Mouse (Mus musculus) left cerebral cortex, postnatal 10 days (tissue): ENCODE data around the gene Yes1. TPM values are rescaled to one million over a fixed set of nuclear protein-coding genes. Genes with fewer than 3 reads are reported as not detected.
"Not testable (repeated sequence)": the region's sequence is repeated elsewhere in the genome, so short reads cannot be mapped to it uniquely, and the experiment has no call there.

Experiments used
- DNase-seq, 2 experiments: peaks; one replicate each; pipeline ENCODE4 v3.0.0; 2021 to 2022; ENCODE audit warnings: low spot score in 2 of 2, mixed read lengths in 1 of 2; ENCODE audit errors: extremely low spot score in 1 of 2
- intact Hi-C: fragments of 180-260 bp; cut with DNase I; formaldehyde crosslinking; loops from one replicate; pipeline ENCODE4 v1.15.1; 2025
- total RNA-seq, 2 experiments: library from RNA; stranded (reverse); gene quantifications; 2 replicates each; pipeline ENCODE4 v1.2.3; 2021

Yes1 gene
- total RNA-seq, 2 experiments from 2014 or later, result 14.8 to 17.2 TPM

DNA sequence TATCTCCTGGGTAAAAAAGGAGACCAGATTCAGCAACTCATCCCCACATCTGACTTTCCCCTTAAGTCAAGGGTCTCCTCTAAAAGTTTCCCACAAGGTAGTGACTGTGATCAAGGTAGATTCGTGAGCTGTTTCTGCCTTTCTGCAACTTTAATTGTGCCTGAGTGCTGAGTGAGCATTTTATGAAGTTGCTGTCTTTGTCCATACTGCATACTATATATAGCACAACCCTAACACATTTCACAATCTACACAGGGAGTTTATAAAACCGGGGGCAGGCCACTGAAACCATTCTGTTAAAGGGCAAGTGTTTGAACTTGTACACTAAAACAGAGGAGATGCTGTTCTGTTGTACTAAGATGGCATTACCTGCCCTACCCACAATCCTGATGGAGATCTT, 82.4 kb downstream of the Yes1 start:
- intact Hi-C loops, result no loop called here
- no peak for DNase-seq

DNA sequence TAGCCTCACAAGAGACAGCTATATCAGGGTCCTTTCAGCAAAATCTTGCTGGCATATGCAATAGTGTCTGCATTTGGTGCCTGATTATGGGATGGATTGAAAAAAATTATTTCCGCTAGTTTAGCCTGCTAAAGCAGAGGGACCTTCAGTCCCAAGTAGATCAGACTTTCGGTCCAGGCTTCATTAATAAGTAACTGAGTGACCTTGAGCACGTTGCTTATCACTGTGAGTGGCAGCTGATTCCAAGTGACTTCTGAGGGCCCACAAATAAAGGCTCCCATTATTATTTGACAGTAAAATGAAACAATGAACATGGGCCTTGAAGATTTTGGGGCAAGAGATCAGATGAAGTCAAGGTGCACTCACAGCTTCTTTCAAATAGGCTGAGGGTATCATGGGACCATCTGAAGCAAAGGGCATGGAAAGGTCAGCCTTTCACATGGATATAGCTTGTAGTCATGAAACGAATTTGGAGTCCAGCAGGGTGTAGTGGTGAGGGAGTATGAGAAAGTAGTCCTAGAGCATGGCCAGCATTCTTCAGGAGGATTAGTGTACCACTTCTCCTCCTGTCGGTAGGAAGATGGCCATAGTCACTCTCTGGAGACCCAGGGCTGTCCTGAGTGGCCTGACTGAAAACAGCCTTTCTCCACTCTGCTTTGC, 86.4 kb downstream of the Yes1 start:
- DNase-seq, result no peak
- intact Hi-C loops, result no loop called here

DNA sequence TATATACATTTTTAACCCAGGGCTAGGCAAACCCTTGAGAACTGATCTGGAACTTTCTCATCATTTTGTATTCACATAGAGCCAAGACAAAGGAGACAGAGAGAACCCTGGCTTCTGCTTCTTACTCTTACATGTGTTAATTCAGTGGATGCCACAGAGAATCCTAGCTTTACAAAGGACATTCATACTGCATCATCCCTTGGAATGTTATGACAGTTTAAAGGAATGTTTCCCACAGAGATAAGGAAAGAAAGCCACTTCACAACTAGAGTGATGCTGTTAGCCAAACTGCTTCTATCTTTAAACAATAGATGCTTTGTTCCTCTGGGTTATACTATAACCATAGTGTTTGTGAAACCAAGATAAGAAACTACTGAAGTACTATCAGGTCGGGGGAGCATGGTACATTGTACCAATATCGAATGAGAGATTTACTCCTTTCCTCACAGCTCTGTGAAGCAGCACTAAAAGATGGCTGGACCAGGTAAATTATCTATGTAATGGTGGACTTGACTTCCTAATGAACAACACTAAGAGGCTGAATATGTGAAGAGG, 95.3 kb downstream of the Yes1 start:
- intact Hi-C loops, result no loop called here
- DNase-seq, result no peak

DNA sequence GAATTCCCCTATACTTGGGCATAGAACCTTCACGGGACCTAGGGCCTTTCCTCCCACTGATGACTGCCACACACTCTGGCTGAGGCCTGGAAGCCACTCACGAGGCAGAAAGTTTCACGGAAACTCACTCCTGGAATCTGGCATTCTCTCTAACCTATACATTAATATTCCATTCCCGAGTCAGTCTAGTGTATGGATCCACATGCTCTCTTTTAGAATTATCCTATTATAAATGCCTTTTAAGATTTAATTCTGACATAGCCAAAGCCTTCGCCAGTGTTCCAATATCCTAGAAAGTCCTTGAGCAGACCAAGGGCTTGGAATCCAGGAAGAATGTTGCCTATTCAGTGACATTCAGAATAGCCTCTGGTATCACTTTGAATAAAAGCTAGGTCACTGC, 100.5 kb downstream of the Yes1 start:
- DNase-seq, result no peak
- intact Hi-C loops, result loop anchor here (10.0 kb wide), 1 partner anchor 143 kb away; the partner anchor contains the start of gene Prr14l

DNA sequence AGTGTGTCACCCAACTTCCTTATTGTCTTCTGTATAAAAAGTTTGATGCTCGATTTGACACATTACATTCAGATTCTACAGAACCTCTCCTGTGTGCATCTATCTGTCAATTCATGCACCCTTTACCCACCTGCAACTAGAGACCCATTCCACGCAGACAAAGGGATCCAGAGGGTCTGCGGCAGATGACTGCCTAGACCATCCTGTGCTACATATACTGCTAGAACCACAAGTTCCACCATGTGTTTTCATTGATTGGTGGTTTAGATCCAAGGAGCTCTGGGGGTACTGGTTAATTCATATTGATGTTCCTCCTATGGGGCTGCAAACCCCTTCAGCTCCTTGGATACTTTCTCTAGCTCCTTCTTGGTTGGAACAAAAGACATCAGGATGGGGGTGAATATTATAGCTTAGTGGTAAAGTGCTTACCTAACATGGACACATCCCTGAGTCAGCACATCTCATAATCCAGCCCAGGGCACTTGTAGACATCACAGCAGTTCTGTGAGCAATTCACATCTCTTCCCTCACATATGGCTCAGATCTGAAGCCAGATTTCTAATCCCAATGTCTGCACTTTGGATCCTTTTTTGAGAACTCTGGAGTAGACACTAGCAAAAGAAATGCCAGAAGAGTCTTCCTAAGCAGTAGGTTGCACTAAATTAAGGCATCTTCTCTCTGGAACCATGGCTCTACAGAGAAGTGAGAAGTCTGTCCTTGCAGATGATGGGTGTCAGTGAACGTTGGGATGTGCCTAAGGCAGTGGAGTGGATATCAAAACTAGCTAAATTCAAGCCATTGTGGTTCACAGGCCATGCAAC, 101.5 kb downstream of the Yes1 start:
- intact Hi-C loops, result loop anchor here (10.0 kb wide), 1 partner anchor 142 kb away; the partner anchor contains the start of gene Prr14l
- DNase-seq, result no peak

DNA sequence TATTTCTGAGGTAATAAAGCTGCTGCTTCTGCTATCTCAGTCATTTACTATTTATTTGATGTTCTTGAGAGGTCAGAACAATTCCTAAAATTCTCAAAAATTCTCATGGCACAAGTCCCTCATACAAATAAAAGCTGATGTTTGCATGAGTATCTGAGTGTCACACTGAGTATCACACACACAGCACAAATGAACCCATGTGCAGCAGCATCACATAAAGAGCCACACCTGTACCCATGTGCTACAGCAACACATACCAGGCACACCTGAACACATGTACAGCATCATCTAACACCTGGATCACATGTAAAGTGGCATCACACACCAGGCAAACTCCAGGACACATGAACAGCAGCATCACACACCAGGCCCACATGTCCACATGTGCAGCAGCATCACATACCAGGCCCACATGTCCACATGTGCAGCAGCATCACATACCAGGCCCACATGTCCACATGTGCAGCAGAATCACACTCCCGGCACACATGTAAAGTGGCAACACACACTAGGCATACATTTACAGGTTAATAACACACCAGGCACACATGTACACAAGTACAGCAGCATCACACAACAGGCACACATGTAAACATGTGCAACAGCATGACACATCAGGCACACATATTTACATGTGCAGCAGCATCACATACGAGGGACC, 102.2 kb downstream of the Yes1 start:
- no peak for DNase-seq
- intact Hi-C loops, result loop anchor here (10.0 kb wide), 1 partner anchor 142 kb away; the partner anchor contains the start of gene Prr14l

DNA sequence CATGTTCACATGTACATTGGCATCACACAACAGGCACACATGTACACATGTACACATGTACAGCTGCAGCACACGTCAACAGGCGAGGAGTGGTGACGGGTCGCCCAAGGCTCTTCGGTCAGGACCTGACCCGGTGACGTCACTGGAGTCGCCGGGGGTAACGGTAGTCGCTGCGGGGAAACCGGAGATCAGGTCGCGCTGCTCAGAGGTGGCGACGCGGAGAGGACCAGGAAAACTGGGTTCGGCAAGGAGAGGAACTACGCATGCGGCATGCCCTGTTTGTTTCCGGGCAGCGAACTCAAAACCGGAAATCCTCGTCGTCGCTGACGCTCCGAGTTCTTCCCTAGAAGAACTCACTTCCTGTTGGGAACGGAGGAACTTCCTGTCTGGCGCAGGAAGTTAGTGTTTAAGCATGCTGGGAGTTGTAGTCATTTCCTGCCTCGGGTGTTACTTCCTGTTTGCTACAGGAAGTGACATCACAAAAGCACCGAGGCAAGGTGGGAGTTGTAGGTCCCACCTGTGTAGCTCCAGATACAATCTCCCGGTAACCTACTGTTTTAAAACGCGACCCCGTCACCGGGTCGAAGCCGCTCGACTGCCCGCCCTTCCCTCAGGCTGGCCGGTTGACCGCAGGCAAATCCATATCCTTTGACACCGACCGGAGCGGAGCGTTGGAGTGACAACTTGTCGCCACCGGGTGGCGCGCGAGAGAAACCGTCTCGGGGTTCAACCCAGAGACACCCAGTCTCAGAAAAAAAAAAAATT, 102.9 kb downstream of the Yes1 start:
- peak; percentile 90 to 93 for DNase-seq
- intact Hi-C loops, result loop anchor here (10.0 kb wide), 1 partner anchor 141 kb away; the partner anchor contains the start of gene Prr14l

DNA sequence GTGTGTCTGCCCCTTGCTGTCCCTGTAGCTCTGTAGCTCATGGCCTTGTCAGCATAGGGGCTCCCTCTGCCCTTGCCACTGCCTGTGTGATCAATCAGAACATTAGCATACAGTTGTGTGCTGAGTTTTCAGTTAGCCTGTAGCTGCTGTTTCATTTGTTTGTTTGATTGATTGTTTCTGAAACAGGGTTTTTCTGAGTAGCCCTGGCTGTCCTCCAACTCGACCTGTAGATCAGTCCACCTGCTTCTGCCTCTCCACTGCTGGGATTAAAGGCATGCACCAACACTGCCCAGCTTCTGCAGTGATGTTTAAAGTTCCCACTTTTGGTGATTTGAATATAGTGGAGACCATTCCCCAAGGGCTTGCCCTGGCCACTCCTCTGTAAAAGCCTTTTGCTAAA, 106.8 kb downstream of the Yes1 start:
- no peak for DNase-seq
- intact Hi-C loops, result loop anchor here (10.0 kb wide), 1 partner anchor 137 kb away; the partner anchor contains the start of gene Prr14l

DNA sequence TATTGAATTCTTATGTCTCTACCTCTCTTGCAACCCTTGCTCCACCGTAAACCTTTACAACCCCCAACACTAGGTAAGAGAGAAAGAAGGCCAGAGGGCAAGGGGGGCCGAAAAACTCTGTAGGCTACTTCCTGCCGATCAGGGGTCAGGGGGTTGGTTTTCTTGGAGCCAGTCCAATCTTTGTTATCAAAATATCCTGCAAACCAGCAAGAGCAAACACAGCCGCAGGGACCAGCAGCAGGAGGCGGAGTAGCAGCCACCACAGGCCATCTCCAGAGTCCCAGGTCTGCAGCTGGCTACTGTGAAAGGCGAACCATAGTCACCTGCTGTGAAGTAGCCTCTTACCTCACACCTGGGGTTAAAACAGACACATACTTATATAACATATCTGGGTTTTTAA, 107.9 kb downstream of the Yes1 start:
- intact Hi-C loops, result loop anchor here (10.0 kb wide), 1 partner anchor 136 kb away; the partner anchor contains the start of gene Prr14l
- no peak for DNase-seq

DNA sequence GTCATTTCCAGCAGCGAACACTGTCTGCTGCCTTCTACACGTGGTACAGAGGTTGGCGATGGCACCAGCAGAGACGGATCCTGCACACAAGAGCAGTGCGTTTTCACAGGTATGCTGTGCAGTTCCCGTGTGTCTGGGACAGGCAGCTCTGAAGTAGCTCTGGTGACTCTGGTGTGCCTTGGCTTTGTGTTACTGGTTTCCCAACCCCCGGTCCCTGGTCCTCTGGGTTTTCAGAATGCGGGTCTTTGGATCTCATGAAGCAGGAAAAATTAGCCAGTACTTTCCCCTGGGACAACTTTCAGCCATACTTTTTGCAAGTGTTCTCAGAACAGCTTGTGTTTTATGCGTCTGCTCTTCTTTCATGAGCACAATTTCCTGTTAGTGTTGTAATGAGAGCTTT, 109.4 kb downstream of the Yes1 start:
- DNase-seq, result no peak
- intact Hi-C loops, result no loop called here

DNA sequence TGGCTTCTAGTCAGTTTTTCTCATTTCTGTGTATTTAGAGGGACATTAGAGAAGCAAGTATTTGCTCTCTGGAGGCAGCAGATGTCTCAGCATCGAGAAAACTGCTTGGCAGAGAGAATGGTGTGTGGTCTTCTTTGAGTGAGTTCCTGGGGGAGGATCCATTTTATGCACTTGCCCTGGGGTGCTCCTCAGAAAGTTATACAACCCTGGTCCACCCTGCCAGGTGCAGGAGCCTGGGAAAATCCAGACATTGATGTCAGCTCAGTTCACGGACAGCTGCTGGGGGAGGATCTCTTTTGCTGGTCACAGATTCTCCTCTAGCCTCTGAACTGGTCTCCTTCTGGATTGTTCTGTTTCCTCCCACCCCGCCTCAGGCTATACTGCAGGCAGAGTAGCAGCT, 110.3 kb downstream of the Yes1 start:
- DNase-seq, result no peak
- intact Hi-C loops, result no loop called here

DNA sequence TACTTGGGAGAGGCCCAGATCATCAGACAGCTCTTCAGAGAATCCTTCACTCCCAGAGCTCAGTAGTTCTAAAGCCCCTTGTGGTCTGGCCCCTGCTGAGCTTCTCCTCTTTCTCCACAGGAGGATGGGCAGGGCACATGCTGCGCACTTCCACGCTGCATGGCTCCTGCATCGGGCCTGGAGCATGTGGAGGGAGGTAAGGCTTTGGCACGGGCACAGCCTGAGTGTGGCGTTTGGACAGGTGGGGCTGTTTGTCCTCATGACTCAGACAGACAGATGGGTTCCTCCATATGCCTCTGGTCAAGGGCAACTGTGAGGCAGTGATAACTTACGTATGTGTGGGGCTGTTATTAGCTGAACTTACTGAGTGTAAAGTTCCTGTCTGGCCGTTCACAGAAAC, 111.3 kb downstream of the Yes1 start:
- no peak for DNase-seq
- intact Hi-C loops, result no loop called here

DNA sequence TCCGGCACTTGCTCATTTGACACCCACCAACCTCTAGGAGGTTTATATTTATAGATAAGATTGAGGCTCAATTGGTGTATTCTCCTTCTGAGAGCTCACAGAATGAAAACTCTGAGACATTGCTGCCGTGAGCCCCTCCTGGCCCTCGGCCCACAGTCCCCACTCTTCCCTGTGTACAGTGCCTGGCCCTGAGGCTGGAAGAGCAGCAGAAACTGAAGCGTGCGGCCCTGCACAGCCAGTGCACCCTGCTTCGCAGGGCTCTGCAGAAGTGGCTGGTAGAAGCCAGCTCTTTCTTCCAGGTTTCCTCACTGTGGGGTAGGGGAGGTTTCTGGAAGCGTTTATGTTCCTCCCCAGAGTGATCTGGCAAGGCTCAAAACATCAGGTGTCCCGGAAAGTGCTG, 111.7 kb downstream of the Yes1 start:
- intact Hi-C loops, DNase-seq: not testable (repeated sequence)

DNA sequence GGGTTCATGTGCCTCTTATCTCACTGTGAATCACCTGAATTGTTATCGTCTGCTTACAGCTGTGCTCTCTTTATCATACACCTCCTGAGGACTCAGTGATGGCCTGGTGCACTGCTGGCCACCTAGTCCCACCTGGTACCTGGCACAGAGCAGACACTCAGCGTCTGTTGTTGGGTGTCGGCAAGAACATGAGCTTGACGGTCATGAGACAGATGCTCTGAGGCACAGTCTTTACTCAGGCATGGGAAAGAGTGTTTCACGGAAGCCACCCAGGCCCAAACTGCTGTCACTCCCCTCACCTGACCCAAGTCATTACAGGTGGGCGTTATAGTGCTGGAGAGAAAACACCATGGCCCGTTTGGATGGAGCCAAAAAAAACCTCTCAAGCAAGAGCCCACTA, 113.0 kb downstream of the Yes1 start:
- no peak for DNase-seq
- intact Hi-C loops, result no loop called here

DNA sequence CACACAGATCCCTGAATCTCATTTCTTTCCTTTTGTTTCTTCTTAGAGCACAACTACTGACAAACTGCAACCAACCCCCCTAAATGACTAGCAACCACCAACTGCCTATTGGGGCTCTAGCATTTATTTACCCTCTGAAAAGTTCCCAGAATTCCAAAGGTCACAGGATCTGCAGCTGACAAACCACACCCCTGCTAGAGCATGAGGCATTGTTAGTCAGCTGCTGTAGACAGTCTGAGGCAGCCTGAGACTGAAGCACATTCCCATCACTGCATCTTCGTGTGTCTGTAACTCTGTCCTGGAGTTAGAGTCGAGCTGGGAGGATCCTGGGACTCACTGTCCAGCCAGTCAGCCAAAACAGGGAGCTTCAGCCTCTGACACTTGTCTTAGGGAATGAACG, 114.4 kb downstream of the Yes1 start:
- intact Hi-C loops, DNase-seq: not testable (repeated sequence)

DNA sequence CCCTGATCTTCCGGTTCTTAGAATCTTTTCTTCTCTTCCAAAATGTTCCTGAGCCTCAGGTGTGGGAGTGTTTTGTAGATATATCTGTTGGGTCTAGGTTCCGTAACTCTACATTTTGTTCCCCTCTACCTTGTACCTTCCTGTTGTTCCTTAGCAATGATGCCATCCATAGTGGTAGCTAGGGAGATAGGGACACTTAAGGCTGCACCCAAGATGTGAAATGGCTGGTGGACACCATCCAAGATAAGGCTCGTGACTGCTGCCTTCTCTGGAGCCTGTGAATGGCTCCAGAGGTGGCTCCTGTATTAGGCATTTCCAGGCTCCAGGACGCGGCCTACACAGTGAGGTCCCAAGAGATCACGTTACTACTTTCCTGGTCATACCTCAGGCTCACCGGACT, 117.3 kb downstream of the Yes1 start:
- intact Hi-C loops, result no loop called here
- DNase-seq, result no peak

DNA sequence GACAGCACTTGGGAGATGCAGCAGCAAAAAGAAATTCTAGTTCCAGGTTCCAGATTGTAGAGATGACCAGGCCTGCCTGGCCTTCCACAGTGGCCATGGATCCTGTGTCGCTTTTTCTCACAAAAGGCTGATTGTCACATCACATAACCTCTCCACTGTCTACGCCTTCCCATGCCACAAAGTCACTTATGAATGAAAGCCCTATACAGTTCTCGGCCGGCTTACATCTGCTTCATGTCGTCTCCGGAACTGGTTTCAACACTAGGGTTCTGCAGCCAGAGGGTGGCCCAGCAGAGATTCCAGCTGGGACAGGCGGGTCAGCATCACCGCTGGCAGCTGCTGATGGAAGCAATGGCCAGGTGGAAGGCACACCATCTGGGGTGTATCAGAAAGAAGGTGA, 117.9 kb downstream of the Yes1 start:
- DNase-seq, result no peak
- intact Hi-C loops, result no loop called here

DNA sequence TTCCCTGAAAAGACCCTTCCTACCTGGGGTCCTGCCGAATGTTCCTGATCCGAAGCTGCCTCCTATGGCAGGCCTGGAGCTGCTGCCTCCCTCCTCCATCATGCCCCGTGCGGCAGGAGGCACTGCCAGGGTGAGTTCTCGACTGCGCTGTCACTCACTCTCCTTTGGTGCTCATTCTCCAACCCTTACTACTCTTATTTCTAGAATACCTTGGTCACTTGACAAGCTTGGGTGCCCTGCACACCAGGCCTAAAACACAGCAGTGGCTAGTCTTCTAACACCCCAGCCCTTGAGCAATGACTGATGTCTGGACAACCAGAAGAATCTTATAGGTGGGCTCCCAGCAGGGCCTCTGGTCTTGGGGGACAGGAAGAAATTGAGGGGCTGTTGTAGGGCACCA, 122.9 kb downstream of the Yes1 start:
- DNase-seq, intact Hi-C loops: not testable (repeated sequence)

DNA sequence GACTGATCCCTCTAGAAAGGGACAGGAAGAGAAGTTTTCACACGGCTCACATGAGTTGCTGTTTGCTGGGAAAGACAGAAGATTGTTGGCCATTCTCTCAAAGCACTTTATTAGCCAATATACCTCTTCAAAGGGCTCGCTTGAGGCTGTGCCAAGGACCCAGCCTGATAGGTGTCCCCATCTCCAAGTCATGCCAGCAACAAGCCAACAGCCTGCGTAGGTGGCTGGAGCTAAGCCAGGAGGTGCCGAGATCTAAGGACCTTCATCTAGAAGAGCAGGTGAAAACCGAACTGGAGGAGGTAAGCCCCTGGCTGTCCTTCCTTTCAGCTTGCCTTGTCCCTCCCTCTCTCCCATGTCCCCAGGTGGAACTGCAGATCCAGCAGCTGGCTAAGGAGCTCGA, 124.8 kb downstream of the Yes1 start:
- no peak for DNase-seq
- intact Hi-C loops, result no loop called here
